Mouse (Mus musculus): ENCODE measurements around the gene Apom. TPM values are rescaled to one million over a fixed set of nuclear protein-coding genes. Genes with fewer than 3 reads are reported as not detected.

Gene Apom
- total and polyA plus RNA-seq, 2 experiments from 2014 or later, result 0.11 TPM; not detected in 1

GRCm38 (mm10) chr17:35166352-35167035, 34.6 kb upstream of the Apom start:
- no peak for DNase-seq (ENCODE audit: low spot score)

GRCm38 (mm10) chr17:35165451-35166155, 33.8 kb upstream of the Apom start:
- H3K36me3 ChIP-seq (replicated peaks; ENCODE audit: control insufficient read depth, insufficient read depth, low read length), result peaks cover 15% of the 10 kb centered on the region
- peak overlapping the region; percentile 56 for H3K4me2 ChIP-seq (ENCODE audit: low read depth, low read length)
- H3K27ac ChIP-seq (ENCODE audit: low read depth), result peak overlapping the region; percentile 99
- H3K27me3 ChIP-seq (ENCODE audit: control insufficient read depth, insufficient read depth, low read length), result no peaks in the 10 kb centered on the region
- no peak; the same call in 1 of the 2 replicates for TF ChIP-seq EP300 (IDR thresholded peaks at IDR 0.05; ENCODE audit: low read depth)
- TF ChIP-seq CTCF (IDR thresholded peaks at IDR 0.05; ENCODE audit: low read depth), result no peak
- peak overlapping the region; percentile 100 for H3K4me3 ChIP-seq (ENCODE audit: low read depth, low read length)
- WGBS, result 26% methylated on average over 12 of the region's 12 CpGs
- peaks cover 23% of the 10 kb centered on the region for H3K4me1 ChIP-seq (ENCODE audit: control insufficient read depth, insufficient read depth)
- ATAC-seq (ENCODE audit: insufficient read depth, low read depth) (no peak; the same call in 1 of the 2 replicates), DNase-seq (ENCODE audit: low spot score) (no peak)
- H3K9ac ChIP-seq (replicated peaks; ENCODE audit: low read depth, low read length), result peak overlapping the region; percentile 46; the same call in 1 of the 2 replicates
- no peaks in the 10 kb centered on the region for H3K9me3 ChIP-seq (replicated peaks; ENCODE audit: control insufficient read depth, low read length)

More at GRCm38 (mm10) chr17:35166352-35167035, 34.6 kb upstream of the Apom start:
- WGBS, result 74% methylated on average over 8 of the region's 8 CpGs
- Histone ChIP-seq H3K27ac (ENCODE audit: low read depth) (peak overlapping the region; percentile 99), H3K27me3 (ENCODE audit: control insufficient read depth, insufficient read depth, low read length) (no peaks in the 10 kb centered on the region), H3K9ac (replicated peaks; ENCODE audit: low read depth, low read length) (no peak overlapping the region), H3K36me3 (replicated peaks; ENCODE audit: control insufficient read depth, insufficient read depth, low read length) (peaks cover 7% of the 10 kb centered on the region), H3K4me1 (ENCODE audit: control insufficient read depth, insufficient read depth) (peaks cover 23% of the 10 kb centered on the region), H3K4me3 (ENCODE audit: low read depth, low read length) (no peak overlapping the region), H3K4me2 (ENCODE audit: low read depth, low read length) (peak overlapping the region; percentile 56; the same call in 1 of the 2 replicates), H3K9me3 (replicated peaks; ENCODE audit: control insufficient read depth, low read length) (no peaks in the 10 kb centered on the region)
- no peak for ATAC-seq (ENCODE audit: insufficient read depth, low read depth)
- TF ChIP-seq EP300 (IDR thresholded peaks at IDR 0.05; ENCODE audit: low read depth) (no peak), CTCF (IDR thresholded peaks at IDR 0.05; ENCODE audit: low read depth) (peak; percentile 50)

- Histone ChIP-seq H3K36me3 (replicated peaks; ENCODE audit: control insufficient read depth, insufficient read depth, low read length) (peaks cover 23% of the 10 kb centered on the region), H3K27ac (ENCODE audit: low read depth) (peak within 1 kb of the TSS; percentile 99), H3K9me3 (replicated peaks; ENCODE audit: control insufficient read depth, low read length) (no peaks in the 10 kb centered on the region), H3K4me3 (ENCODE audit: low read depth, low read length) (peak within 1 kb of the TSS; percentile 100), H3K4me1 (ENCODE audit: control insufficient read depth, insufficient read depth) (peaks cover 23% of the 10 kb centered on the region), H3K27me3 (ENCODE audit: control insufficient read depth, insufficient read depth, low read length) (no peaks in the 10 kb centered on the region), H3K4me2 (ENCODE audit: low read depth, low read length) (peak within 1 kb of the TSS; percentile 85), H3K9ac (replicated peaks; ENCODE audit: low read depth, low read length) (peak within 1 kb of the TSS; percentile 100)
- no peak for TF ChIP-seq CTCF (IDR thresholded peaks at IDR 0.05; ENCODE audit: low read depth)
- peak; percentile 55; the same call in 1 of the 2 replicates for TF ChIP-seq EP300 (IDR thresholded peaks at IDR 0.05; ENCODE audit: low read depth)
- WGBS, result under 1% methylated on average over 43 of the region's 89 CpGs
- DNase-seq (ENCODE audit: low spot score), result peak; percentile 100
- peak; percentile 94 for ATAC-seq (ENCODE audit: insufficient read depth, low read depth)
Measured at GRCm38 (mm10) chr17:35164568-35165450, 33.0 kb upstream of the Apom start, which contains the start of gene Prrc2a. TSS of gene Prrc2a (minus strand) at chr17:35164897.

GRCm38 (mm10) chr17:35164218-35164567, 32.3 kb upstream of the Apom start:
- peak overlapping the region; percentile 85 for H3K4me2 ChIP-seq (ENCODE audit: low read depth, low read length)
- under 1% methylated on average over 19 of the region's 28 CpGs for WGBS
- H3K4me1 ChIP-seq (ENCODE audit: control insufficient read depth, insufficient read depth), result peaks cover 23% of the 10 kb centered on the region
- DNase-seq (ENCODE audit: low spot score) (no peak), ATAC-seq (ENCODE audit: insufficient read depth, low read depth) (no peak)
- TF ChIP-seq EP300 (IDR thresholded peaks at IDR 0.05; ENCODE audit: low read depth), result no peak
- no peak for TF ChIP-seq CTCF (IDR thresholded peaks at IDR 0.05; ENCODE audit: low read depth)
- peak overlapping the region; percentile 99 for H3K27ac ChIP-seq (ENCODE audit: low read depth)
- H3K27me3 ChIP-seq (ENCODE audit: control insufficient read depth, insufficient read depth, low read length), result no peaks in the 10 kb centered on the region
- H3K9me3 ChIP-seq (replicated peaks; ENCODE audit: control insufficient read depth, low read length), result no peaks in the 10 kb centered on the region
- H3K4me3 ChIP-seq (ENCODE audit: low read depth, low read length), result peak overlapping the region; percentile 100
- H3K36me3 ChIP-seq (replicated peaks; ENCODE audit: control insufficient read depth, insufficient read depth, low read length), result peaks cover 30% of the 10 kb centered on the region
- H3K9ac ChIP-seq (replicated peaks; ENCODE audit: low read depth, low read length), result peak overlapping the region; percentile 100

Data from heart, postnatal 0 days (tissue).